Mouse (Mus musculus): ENCODE measurements around the gene Smurf2.
A peak's percentile ranks its signal among the peaks of the same experiment; 100 is the strongest.
"Not testable (repeated sequence)": the region's sequence is repeated elsewhere in the genome, so short reads cannot be mapped to it uniquely, and the experiment has no call there.

The Smurf2 gene

DNA sequence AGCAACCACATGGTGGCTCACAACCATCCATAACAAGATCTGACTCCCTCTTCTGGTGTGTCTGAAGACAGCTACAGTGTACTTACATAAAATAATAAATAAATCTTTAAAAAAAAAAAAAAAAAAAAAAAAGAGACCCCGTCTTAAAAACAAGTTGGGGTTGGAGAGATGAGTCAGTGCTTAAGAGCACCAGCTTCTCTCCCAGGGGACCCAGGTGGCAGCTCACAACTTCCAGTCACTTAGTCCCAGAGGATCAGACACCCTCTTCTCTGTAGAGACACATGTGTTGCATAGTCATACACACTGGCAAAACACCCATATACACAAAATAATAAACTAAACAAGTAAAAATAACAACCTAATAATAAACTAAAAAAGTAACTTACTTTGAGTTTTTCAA lies 113.1 kb downstream of the Smurf2 start:
- not testable (repeated sequence) for DNase-seq

DNA sequence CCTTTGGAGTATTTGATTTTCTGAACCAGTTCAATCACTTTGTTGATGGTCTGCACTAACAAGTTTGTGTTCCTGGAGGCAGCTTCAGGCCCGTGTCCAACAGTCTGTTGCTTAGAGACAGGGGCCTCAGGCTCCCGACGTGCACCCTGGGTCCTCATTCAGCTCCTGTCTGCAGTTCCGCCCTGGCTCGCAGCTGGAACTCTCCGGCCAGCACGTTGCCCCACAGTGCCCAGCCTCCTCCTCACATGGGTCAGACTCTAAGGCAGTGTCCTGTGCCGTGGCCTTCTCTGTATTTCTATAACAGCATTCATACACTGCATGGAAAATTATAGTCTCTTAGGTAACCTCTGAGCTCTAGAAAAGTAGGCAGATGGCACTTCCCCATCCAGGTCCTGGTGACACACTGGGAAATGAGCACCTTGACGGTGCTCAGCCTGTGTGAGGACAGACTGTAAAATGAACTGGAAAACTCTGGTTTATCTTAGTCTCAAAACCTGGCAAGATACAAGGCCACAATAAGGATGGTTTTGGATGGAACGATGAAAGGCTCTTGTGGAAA lies 118.4 kb downstream of the Smurf2 start:
- DNase-seq = no peak

DNA sequence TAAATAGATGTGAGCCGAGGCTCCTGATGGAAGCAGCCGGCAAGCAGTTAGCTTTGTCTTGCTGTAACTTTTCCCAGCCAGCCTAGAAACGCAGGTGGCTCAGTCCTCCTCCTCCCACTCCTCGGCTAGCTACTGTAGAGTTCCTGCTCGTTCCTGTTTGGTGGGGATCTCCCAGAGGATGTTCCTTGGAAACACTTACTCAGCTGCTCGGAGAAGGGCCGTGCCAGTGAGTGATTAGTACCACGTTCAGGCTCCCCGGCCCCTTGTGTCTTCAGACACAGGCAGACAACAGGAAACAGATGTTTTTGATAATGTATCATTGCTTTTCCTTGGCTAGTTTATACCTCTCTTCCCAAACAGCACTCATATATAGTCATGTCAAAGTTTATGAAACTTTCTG lies 124.8 kb downstream of the Smurf2 start:
- DNase-seq = no peak

DNA sequence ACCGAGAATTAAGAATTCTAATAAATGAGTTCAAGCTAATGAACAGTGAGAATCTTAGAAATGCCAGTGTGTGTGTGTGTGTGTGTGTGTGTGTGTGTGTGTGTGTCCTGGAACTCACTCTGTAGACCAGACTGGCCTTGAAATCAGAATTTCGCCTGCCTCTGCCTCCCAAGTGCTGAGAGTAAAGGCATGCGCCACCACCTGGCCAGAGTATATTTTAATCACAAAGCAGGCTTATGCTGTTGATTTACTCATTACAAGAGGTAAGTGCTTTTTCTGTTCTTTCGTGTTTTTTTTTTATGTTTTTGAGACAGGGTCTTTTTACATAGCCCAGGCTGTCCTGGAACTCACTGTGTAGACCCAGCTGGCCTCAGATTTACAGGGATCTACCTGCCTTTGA lies 126.7 kb downstream of the Smurf2 start:
- no peak for DNase-seq

DNA sequence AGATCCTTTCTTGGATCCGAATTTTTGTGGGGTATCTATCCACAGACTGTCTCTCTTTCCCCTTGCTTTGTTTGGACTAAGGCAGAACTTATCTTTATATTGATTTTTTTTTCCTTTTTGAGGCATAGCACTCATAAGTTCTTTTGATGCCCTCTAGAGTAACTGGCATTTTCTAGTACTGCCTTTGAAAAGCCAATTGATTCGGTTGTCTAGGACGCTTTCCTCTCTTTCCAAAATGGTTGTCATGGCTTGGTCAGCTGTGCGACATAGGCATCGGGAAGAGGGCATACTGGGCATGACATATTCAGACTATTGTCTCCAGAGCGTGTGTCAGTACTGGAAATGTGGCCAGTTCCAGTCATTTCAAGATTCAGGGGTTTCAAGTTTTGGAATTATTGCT lies 130.9 kb downstream of the Smurf2 start:
- no peak for DNase-seq

DNA sequence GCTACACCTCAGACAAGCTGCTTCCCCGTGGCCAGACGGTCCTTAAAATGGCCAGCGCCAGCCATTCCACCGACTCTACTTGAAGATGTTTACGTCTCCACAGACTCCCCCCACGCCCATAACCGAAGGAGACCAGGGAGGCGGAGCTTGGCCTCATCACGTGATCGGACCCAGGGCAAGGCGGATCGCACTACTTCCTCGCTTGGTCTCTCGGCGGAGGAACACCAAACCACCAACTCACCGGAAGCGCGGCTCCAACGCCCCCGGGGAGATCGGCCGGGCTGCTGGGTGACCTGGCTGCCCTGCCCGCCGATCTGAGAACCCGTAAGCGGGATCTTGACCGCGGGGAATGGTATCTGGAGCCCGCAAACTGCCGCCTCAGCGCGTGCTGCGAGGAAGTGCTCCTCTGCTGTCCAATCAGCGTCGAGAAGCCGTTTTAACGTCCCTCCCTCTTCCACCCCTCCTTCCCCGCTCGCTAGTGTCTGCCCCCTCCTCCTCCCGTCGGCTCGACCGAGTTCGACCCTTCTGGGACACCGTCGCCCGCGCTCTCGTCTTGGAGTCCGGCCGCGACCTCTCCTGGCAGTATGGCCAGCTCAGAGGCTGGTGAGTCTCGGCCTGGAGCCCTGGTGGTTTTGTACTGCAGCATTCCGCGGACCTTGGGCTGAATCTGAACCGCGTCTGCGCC lies 131.6 kb downstream of the Smurf2 start, which contains the start of the genes Ddx5 and Cep95:
TSS of gene Ddx5 (minus strand) at position 411 of the 685 bp plus-strand sequence.
TSS of gene Cep95 (plus strand) at position 478 of the 685 bp plus-strand sequence.
- DNase-seq = peak; percentile 99

DNA sequence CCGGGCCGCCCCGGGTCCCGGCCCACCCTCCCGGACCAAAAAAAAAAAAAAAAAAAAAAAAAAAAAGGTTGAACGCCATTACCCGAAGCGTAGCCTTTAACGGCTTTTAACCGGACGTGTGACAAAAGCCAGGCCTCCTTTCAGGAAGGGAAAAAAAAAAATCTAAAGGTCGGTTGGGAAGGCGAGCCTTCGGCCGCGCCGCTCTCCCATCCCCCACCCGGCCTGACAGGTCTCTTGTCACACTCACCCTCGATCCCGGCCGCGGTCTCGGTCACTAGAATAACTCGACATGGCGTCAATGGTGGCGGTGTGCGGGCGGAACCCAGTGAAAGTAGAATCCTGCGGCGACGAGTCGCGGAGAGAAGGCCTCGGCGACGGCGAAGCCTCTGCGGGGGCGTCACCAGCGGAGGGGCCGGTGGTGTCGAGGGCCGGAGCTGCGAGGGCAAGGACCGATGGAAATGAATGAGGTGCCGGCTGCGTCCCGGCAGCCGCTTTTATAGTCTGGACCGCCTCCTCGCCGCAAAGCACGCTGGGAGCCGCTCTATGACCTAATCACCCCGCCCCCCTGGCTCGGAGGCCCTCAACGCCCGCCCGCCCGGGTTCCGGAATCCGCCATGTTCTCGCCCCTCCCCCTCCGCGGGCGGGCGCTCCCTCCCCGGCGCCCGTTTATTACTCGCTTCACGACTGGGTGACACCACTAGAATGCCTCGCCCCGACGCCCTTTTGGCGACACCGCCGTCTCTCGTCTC lies 132.3 kb downstream of the Smurf2 start:
- peak; percentile 98 to 100 for DNase-seq

DNA sequence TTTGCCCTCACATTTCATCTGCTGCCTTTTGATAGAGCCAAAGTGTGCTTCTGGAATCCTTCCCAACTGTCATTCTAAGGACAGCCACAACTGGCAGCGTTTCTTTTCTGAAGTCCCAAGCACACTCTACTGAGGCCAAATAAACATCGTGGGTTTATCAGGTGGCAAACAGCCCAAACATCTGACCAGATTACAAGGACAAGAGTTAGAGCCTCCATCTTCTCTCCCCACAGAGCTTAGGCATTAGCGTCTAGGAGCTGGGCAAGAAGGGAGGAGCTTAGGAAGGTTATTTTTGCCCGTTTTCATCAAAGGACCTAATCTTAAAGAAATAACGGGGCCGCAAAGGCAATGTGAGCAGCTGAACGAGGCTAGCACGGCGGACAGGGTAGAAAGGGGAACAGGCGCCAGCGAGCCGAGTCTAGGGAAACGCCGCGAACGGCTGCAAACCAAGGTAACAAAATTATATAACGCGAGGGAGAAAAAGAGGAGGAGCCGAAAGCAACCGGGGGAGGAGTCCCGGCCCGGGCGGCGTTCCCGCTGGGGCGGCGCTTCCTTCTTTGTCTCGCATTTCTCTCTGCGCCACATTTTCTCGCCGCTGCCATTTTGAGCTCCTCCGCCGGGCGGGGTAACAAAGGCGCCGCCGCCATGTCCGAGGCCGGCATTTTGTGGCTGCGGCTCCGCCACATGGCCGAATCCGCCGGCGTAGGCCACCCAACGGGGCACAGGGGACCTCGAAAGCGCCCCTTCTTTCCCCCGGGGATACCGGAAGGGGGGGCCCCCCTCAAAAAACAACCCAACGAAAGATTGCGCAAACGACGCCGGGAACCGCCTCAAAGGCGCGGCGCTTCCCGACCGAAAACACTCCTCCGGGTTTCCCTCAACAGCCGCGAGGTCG lies 133.1 kb downstream of the Smurf2 start:
- peak; percentile 94 to 95 for DNase-seq

DNA sequence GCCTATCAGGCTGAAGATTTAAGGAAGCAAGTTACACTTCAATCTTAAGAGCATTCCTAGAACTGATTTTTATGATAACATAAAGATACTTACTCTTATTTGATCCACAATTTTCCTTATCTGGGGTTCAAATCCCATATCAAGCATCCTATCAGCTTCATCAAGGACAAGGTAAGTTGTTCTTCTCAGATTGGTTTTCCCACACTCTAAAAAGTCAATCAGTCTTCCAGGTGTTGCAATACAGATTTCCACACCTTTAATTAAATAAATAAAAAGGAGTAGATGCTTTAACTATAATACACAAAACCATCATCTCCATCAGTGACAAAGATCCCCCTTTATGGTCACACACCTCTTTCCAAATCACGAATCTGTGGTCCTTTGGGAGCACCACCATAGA lies 135.5 kb downstream of the Smurf2 start:
- no peak for DNase-seq

DNA sequence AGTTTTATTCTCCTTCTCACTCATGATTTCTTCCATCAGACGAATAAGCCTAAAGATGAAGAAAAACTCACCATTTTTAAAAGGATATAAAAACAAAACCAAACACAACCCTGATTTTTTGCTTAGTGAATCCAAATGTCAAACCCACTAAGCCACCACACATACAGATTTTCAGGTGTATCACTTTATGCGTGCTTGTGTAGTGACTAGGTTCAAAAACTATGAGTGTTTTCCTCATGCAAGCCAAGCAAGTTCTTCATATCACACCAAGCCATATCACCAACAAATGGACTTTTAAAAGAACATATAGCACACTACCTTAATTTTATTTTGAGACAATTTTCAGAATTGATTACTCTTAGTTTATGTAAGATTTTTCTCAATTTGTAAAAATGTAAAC lies 136.0 kb downstream of the Smurf2 start:
- DNase-seq = no peak

DNA sequence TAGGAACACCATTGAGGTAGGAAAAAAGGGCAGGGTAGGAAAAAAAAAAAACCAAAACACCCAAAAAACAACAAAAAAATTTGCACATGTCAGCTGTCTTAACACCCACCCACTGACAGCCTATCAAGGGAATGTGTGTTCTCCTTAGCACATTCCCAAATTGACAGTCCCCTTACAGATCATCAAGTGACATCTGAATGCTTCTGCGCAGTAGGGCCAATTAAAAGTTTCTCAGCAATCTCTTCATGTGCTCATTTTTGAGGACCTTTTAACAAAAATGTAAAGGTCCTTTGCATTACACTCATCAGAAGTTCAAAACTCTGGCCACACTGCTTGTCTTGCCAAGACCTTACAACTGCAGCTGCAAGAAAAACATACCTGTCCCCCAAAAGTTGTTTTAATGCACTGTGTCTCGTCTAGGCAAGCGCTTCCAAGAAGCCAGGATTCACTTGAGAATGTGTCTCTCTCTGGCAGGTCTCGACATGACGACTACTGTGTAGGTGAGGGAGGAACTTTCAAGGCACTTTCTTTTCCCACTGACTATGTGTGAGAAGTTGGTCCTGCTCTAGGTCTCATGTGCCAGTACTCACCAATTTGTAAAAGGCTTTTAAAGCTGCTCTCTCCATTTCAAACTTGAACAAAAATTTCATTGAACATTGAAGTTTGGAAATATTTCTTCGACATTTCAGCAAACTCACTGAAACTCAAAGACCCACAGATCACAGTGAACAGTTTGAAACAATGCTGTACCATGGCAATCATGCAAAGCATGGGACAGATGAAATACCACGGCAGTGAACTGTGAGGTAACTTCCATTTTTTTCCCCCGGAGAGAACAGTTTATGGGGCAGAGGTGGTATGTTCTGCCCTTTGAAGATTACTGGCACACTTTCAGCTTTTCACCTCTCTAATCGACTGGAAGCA lies 137.4 kb downstream of the Smurf2 start:
- no peak for DNase-seq

DNA sequence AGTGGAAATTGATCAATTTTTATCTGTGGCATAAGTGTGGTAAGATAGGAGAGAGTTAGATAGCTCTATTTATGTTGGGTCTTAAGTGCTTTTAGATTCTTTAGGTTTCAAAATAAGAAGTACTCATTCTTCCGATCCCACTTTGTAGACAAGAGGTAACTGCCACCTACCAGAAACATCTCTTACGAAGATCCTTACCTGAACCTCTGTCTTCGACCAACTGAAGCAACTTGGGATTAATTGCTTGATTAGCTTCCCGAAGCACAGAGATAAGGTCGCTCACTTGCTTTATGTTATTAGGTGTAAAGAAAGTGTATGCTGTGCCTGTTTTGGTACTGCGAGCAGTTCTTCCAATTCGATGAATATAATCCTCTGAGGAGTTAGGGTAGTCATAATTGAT lies 138.2 kb downstream of the Smurf2 start:
- not testable (repeated sequence) for DNase-seq

DNA sequence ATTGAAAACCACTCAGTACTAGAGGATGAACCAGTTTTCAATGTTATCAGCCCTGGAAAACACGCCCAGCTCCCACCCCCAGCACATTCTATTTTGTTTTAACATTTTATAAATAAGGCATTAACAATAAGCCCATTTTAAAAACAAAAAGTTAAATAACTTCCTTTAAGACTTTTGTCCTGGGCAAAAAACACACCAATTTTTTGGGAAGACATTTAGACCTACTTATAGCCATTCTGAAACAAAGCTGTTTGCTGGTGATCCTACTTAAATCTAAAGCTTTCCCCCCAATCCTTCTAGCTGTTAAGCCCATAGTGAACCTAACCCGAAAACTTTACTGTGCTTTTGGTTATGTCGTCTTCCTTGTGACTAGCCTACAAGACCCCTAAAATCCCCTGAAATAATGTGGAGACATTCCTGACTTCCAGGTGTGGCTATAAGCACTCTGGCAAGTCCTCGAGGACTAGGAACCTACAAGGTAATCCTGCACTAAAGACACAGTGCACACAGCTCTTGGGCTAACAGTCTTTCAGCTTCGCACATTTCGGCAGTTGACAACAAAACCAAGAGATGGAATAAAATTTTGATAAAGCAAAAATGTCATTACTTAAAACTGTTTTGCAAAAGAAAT lies 139.8 kb downstream of the Smurf2 start:
- DNase-seq = no peak

DNA sequence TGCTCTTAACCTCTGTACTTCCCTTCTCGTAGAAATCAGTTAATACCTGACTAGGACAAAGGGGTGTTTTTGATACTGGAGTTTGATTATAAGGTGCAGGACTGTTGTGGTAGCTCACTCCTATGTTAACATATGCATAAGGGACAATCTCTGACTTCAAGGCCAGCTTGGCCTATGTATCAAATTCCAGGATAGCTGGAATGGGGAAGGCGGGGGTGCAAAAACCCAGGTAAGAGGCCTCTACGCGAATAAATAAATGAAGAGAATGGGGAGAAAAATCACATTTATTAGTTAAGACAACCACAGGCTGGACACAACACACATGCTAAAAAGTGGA lies 140.5 kb downstream of the Smurf2 start:
- no peak for DNase-seq

DNA sequence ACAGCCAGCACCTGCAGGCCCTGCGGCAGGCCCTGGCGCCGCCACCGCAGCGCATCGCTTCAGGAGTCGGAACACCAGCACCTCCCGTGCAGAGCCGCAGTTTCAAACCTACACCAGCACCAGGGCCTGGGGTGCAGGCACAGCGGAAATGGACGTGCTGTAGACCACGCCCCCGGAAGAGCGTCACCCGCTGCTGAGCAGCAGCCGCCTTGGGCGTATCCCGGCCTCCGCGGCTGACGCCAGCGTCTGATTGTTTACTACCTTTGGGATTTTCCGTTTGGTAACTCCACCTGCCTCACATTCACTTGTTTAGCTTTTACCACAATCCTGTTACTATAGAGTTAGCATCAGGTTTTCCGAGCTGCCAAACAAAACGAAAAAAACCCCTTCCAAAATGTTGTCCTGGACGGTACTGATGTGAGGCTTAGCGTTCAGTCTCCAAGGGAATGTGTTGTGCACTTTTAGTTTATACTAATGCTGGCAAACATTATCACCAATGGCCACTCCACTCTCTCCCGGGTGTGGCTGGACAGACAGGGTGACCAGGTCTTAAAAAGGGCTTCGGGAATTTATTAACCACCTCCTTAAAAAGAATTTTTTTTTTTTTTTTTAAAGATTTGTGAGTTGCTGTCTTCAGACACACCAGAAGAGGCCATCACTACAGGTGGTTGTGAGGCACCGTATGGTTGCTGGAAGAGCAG lies 141.0 kb downstream of the Smurf2 start, which contains the start of gene Polg2:
TSS of gene Polg2 (minus strand) at position 150 of the 701 bp plus-strand sequence.
- DNase-seq = peak; percentile 94 to 96

DNA sequence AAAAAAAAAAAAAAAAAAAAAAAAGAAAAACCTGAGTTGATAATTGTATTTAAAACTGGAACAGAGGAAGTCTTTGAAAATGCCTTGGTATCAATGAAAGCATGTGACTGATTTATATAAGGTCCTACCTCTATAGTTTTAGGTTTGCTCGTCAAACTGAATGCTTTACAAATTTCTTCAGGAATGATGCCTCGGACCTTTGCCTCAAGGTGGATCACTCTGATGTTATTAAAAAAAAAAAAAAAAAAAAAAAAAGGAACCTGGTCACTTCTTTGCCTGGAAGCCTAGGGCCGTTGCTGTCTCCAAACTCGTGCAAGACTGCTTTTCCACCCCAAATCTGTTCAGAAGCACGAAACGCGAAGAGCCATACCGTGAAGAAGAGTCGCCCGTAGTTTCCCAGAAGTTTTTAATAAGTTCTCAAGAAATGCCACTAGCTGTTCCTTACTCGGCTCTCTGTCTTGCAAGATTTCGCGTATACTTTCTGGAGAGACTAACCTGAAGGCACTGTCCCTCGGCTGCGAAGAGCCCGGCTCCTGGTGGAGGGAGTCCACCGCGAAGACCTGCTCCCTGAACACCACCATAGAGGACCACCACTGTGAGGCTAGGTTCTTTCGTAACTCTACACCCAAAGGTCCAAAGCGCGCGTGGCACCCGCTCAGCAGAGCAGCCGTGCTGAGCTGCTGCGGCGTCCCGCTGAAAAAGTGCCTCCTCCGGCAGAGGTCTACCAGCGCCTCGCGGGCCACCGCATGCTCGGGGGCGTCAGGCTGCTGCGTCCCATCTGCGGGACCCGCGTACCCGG lies 141.7 kb downstream of the Smurf2 start:
- no peak for DNase-seq

DNA sequence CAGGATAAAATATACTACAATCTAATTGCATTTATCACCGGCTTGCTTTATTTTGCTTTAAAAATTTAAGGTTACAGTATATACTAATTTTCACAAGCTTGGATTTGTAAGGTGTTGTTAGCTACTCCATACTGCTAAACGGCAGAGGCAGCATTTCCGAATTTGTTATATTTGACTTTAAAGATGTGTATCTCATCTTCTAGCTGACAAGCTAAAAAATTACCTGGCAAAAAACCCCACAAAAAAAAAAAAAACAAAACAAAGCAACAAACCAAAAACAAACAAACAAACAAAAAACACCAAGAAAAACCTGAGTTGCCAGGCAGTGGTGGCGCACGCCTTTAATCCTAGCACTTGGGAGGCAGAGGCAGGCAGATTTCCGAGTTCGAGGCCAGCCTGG lies 142.4 kb downstream of the Smurf2 start:
- no peak for DNase-seq

DNA sequence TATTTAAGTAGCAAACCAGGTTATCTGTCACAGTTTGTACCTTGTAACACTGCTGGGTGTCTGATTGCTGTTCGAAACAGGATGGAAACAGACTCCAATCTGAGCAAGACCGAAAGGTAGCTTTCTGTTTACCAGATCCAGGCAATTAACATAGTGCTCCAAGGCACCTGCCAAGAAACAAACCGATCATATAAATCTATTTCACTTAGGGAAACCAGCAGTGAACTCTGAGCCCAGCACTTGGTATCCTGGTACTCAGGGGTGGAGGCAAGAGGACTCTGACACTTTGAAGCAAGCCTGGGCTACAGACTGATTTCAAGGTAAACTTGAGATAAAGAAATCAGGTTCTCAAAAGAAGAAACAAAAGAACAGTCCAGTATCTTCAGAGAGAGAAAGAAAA lies 143.1 kb downstream of the Smurf2 start:
- peak; percentile 41 to 63 for DNase-seq

DNA sequence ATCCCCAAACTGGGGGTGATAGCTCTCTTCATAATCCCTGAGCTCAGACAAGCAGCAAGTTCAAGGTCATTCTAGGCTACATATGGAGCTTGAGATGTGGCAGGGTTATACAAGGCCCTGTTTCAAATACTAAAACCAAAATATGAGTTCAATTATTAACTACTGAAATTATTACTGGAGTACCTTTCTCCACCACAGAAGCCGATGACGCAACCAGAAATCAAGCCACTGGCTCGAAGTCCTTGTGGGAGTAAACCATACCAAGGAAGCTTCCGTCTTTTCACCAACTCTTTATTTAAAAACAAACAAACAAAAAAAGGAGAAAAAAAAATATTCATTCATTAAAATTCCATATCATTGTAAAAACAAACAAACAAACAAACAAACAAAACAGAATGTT lies 143.6 kb downstream of the Smurf2 start:
- DNase-seq = peak; percentile 64 to 66

DNA sequence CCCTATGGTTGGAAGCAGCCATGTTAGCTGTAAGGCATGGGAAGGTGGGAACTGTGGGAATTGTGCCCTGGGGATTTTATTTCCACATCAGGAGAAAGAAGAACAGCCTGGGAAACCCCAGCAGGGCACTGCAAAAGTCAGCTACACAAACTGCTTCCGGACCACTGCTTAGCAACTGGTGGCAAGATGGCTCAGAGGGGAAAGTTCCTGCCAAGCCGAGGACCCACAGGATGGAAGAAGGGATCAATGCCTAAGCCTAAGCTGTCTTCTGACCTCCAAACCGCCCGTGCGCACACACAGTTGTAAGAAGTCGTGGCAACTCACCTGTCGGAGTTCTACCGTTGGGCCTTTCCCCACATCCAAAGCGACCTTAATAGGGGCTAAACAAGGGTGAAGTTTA lies 147.5 kb downstream of the Smurf2 start:
- DNase-seq = no peak

Measured in kidney, postnatal 36 days (tissue).